Mouse (Mus musculus) forebrain, embryonic 10.5 days (tissue): ENCODE results near the gene Vcpkmt. TPM values are rescaled to one million over a fixed set of nuclear protein-coding genes. Genes with fewer than 3 reads are reported as not detected.
A peak's percentile ranks its signal among the peaks of the same experiment; 100 is the strongest.
"Not testable (repeated sequence)": the region's sequence is repeated elsewhere in the genome, so short reads cannot be mapped to it uniquely, and the experiment has no call there.

Experiments used
- DNase-seq: peaks from one replicate; pipeline ENCODE4 v3.0.0-alpha.2; 2017; ENCODE audit warnings: low spot score; ENCODE audit errors: extremely low spot score
- H3K27ac ChIP-seq: fragments of 300-500 bp; sonication (generic); 2 replicates; pipeline ENCODE4 v1.5.1; 2016; ENCODE audit warnings: mild to moderate bottlenecking
- H3K27me3 ChIP-seq: fragments of 300-500 bp; sonication (generic); 2 replicates; pipeline ENCODE4 v1.6.1; 2016; ENCODE audit warnings: mild to moderate bottlenecking; ENCODE audit not compliant: poor library complexity, severe bottlenecking
- H3K36me3 ChIP-seq: fragments of 300-500 bp; sonication (generic); replicated peaks from 2 replicates; pipeline ENCODE4 v1.6.1; 2016; ENCODE audit warnings: mild to moderate bottlenecking, moderate library complexity
- H3K4me1 ChIP-seq: fragments of 300-500 bp; sonication (generic); 2 replicates; pipeline ENCODE4 v1.6.1; 2016
- H3K4me3 ChIP-seq: fragments of 300-500 bp; sonication (generic); 2 replicates; pipeline ENCODE4 v1.5.1; 2016; ENCODE audit warnings: mild to moderate bottlenecking, moderate library complexity
- H3K9me3 ChIP-seq: fragments of 300-500 bp; sonication (generic); 2 replicates; pipeline ENCODE4 v1.6.1; 2016; ENCODE audit warnings: mild to moderate bottlenecking, moderate library complexity
- WGBS: fragments of 180-500 bp; shearing (Covaris S2); methylation state at CpG from one replicate; pipeline ENCODE4 v1.1.7; 2016; 5-methylcytosine and 5-hydroxymethylcytosine counted together
- polyA plus RNA-seq: library from polyadenylated mRNA; unstranded; fragments of >200 nt; fragmentation: Nextera tagmentation; extraction: Ambion mirVana; gene quantifications from 2 replicates; pipeline ENCODE4 v1.2.1, GENCODE M21; 2016

Gene Vcpkmt
- polyA plus RNA-seq = 30.6 and 32.4 TPM in 2 replicates

- H3K27ac ChIP-seq = peak within 1 kb of the TSS; percentile 95
- H3K4me3 ChIP-seq = peak within 1 kb of the TSS; percentile 86
- WGBS = under 1% methylated on average over 56 of the region's 56 CpGs
- peaks cover 63% of the 10 kb centered on the region for H3K36me3 ChIP-seq
- DNase-seq = peak; percentile 89
- H3K4me1 ChIP-seq = peaks cover 19% of the 10 kb centered on the region
- no peaks in the 10 kb centered on the region for H3K9me3 ChIP-seq
- H3K27me3 ChIP-seq = no peaks in the 10 kb centered on the region
Measured at GRCm38 (mm10) chr12:69582613-69583269, at the start of gene Vcpkmt. Gene Vcpkmt, minus strand, starts transcription at chr12:69583028.

DNA sequence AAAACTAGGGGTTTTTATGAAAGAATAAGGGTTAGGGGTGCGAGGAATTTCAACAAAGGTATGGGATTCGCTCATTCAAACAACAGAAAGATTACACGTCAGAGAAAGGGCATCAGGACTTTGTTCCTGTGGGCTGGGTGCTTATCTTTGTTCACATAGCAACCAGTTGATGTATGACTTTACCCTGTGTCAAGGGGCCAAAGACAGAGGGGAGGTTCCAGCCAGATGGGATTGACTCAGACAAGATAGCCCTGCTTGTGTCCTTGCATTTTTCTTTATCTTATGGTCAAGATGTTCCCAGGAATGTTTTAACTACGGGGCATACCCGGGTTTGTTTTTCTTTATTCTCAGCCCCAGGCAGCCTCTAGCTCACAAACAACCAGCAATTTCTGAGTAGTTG is 35.8 kb upstream of the Vcpkmt start:
- not testable (repeated sequence) for H3K27ac ChIP-seq, H3K9me3 ChIP-seq, H3K4me3 ChIP-seq, H3K4me1 ChIP-seq, DNase-seq, H3K27me3 ChIP-seq
- H3K36me3 ChIP-seq = peaks cover 64% of the 10 kb centered on the region
- WGBS = 94% methylated on average over 5 of the region's 5 CpGs

DNA sequence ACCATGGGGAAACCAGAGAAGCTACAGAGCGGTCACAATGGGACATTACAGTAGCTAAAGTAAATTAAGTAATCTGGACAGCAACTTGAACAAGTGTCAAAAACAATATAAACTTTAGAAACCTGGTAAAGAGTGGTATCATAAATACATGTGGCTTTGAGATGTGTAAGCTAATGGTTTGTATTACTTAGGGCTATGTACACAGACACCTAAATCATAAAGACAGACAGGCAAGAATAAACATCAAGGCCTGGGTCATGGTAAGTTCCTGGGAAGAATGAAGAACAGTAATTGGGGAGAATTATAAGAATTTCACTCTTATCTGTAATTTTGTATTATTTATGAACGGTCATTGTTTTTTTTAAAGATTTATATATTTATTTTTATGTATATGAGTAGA is 21.5 kb upstream of the Vcpkmt start:
- WGBS = 93% methylated on average over 2 of the region's 2 CpGs
- Histone ChIP-seq H3K27ac (no peak overlapping the region), H3K27me3 (no peaks in the 10 kb centered on the region), H3K36me3 (peaks cover 39% of the 10 kb centered on the region), H3K4me3 (no peak overlapping the region), H3K9me3 (no peaks in the 10 kb centered on the region), H3K4me1 (no peaks in the 10 kb centered on the region)
- DNase-seq = no peak

DNA sequence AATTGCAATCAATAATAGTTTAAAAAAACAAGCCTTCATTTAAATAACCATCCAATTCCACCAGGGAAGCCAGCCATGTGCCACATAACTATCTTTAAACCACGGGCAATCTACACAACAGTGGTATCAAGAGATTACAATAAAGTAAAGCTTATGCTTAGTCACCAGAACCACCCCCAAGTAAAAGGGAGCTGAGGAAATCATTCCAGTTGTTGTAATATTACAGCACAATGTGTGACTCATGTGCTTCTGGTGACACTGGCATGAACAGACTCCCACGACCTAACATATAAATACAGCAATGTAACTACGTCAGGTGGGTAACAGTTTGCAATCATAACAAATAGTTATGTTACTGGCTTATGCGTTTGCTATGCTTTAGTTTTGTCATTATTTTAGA is 14.6 kb upstream of the Vcpkmt start:
- Histone ChIP-seq H3K4me1 (no peaks in the 10 kb centered on the region), H3K27me3 (no peaks in the 10 kb centered on the region), H3K27ac (no peak overlapping the region), H3K4me3 (no peak overlapping the region), H3K36me3 (peaks cover 28% of the 10 kb centered on the region), H3K9me3 (no peaks in the 10 kb centered on the region)
- WGBS = 93% methylated on average over 4 of the region's 4 CpGs
- no peak for DNase-seq

GRCm38 (mm10) chr12:69593130-69593529 is 10.3 kb upstream of the Vcpkmt start:
- no peaks in the 10 kb centered on the region for H3K9me3 ChIP-seq
- H3K4me1 ChIP-seq = no peaks in the 10 kb centered on the region
- 90% methylated on average over 5 of the region's 5 CpGs for WGBS
- no peak overlapping the region for H3K4me3 ChIP-seq
- no peak for DNase-seq
- H3K27ac ChIP-seq = no peak overlapping the region
- peaks cover 53% of the 10 kb centered on the region for H3K36me3 ChIP-seq
- no peaks in the 10 kb centered on the region for H3K27me3 ChIP-seq

DNA sequence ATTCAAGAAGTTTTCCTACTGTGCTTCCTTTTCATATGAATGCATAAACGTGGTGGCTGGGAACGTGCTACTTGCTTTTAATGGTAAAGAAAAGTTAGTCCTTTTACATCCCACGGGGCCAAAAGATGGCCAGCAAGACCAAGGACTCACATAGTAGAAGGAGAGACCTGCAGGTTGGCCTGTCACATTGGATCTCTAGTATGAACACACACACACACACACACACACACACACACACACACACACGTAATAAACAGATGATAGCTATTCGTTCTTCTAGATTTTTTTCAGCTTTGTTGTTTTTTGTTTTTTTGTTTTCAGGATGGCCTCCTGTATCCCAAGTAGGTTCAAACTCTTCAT is 422 bp upstream of the Vcpkmt start:
- Histone ChIP-seq H3K36me3 (peaks cover 63% of the 10 kb centered on the region), H3K4me1 (peaks cover 19% of the 10 kb centered on the region), H3K27me3 (no peaks in the 10 kb centered on the region), H3K9me3 (no peaks in the 10 kb centered on the region), H3K4me3 (peak overlapping the region; percentile 86), H3K27ac (peak overlapping the region; percentile 95)
- DNase-seq = no peak
- WGBS = 42% methylated on average over 5 of the region's 5 CpGs

DNA sequence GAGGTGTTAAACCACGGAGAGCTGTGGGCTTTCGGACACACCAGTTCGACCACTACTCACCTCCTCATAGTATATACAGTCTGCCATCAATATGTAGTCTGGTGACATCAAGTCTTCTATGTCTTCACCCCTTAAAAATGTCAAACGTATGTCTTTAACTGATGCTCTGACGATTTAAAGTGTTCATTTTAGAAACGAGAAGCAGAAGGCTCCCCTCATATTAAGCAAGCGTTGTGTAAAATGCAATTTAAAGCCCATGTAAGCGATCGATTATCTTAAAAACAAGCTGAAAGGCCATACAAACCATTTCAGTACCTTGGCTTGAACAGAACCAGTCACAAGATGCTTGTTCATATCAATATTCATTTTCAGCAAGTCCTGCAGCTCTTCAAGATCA is 614 bp downstream of the Vcpkmt start:
- H3K27ac ChIP-seq = peak overlapping the region; percentile 95
- DNase-seq = no peak
- WGBS = 41% methylated on average over 9 of the region's 9 CpGs
- no peaks in the 10 kb centered on the region for H3K27me3 ChIP-seq
- no peaks in the 10 kb centered on the region for H3K9me3 ChIP-seq
- H3K4me3 ChIP-seq = peak overlapping the region; percentile 86
- H3K36me3 ChIP-seq = peaks cover 63% of the 10 kb centered on the region
- H3K4me1 ChIP-seq = peaks cover 19% of the 10 kb centered on the region

DNA sequence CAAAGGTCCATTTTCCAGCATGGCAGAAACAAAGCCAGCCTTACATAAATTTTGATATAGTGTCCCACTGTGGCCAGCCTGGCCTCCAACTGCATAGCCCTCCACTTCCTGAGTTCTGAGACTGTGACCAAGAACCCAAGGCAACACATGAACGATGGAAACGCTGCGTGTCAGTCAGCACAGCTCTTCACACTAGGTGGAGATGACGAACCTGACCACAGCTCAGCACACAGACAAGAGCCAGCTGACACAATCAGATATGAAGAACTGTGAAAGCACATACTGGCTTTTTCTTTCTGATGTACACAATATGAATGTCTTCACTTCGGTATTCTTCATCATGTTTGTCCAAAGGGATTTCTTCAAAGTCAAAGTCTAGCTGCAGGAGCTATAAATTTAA is 3.2 kb downstream of the Vcpkmt start:
- H3K27me3 ChIP-seq = no peaks in the 10 kb centered on the region
- WGBS = 90% methylated on average over 5 of the region's 5 CpGs

DNA sequence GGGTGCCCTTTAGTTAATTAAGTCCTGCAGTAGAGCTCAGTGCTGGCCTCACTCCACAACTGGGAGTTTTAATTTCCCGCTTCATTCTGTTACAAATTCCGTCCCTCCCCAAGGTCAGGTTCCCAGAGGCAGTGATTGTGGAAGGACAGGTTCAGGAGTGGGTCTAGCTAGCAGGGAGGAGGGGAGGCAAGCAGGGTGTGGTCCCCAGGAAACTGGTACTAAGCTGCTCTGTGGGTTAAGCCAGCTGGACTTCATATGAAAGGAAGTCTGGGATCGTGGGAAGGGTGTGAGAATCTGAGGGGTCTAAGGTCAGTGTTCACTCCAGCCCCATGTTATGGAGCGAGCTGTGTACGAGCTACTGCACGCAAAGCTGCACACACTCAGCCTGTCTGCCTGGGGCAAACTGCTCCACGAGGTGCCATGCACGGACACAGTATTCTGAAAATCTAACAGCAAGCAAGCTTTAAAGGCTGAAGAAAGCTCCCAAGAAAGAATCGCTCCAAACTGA is 6.7 kb downstream of the Vcpkmt start:
- no peak for DNase-seq
- Histone ChIP-seq H3K4me3 (no peak overlapping the region), H3K36me3 (peaks cover 56% of the 10 kb centered on the region), H3K27me3 (no peaks in the 10 kb centered on the region), H3K4me1 (peaks cover 11% of the 10 kb centered on the region), H3K27ac (no peak overlapping the region), H3K9me3 (no peaks in the 10 kb centered on the region)
- 84% methylated on average over 9 of the region's 9 CpGs for WGBS

More for the DNA sequence above, 3.2 kb downstream of the Vcpkmt start:
- DNase-seq = no peak
- Histone ChIP-seq H3K36me3 (peaks cover 60% of the 10 kb centered on the region), H3K9me3 (no peaks in the 10 kb centered on the region), H3K4me3 (no peak overlapping the region), H3K4me1 (peaks cover 21% of the 10 kb centered on the region), H3K27ac (no peak overlapping the region)

DNA sequence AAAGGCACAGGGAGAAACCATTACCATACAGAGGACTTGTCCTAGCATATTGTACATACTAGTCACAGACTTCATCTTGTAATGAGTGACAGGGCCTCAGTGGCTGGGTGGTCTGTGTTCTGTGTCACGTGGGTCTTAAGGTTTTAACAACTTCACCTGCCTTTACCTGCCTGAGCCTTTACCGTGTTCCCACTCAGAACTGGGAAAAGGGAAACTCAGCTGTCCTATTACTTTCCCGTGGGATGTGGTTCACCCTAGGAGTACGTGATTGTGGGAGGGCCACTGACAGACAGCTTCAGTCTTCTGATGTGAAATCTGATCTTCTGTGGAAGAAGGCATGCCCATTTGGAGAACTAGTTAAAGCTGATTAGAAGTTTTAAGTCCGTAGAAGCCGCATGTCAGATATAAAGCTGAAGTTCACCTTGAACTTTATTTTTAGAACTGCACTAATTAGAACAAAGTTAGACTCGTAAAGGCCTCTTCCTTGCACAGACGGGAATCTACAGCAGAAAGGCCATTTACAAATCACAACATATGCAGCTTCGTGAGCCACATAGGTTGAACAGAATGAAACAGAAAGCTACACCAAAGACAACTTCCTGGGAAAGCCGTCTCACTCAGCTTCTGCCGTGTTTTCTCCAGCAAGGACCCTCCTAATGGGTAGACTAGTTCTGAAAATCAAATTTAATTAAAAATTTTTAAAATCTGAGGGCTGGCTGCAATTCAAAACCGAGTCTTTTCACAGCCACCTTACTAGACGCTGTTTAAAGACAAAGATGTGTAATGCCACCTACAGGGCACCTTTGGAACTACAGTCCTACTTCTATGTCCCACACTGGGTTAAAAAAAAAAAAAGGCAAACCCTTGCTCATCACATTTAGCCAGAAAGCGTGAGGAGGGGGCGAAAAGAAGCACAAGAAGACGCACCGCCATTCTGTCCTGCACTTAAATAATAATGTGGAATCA is 8.6 kb downstream of the Vcpkmt start:
- Histone ChIP-seq H3K27ac (peak overlapping the region; percentile 9; the same call in 1 of the 2 replicates), H3K27me3 (no peaks in the 10 kb centered on the region), H3K4me3 (peak overlapping the region; percentile 23; the same call in 1 of the 2 replicates), H3K9me3 (no peaks in the 10 kb centered on the region), H3K36me3 (peaks cover 40% of the 10 kb centered on the region), H3K4me1 (peaks cover 11% of the 10 kb centered on the region)
- peak; percentile 65 for DNase-seq
- WGBS = 29% methylated on average over 17 of the region's 17 CpGs

- no peak overlapping the region for H3K27ac ChIP-seq
- WGBS = 94% methylated on average over 8 of the region's 8 CpGs
- DNase-seq = no peak
- H3K9me3 ChIP-seq = no peaks in the 10 kb centered on the region
- H3K4me3 ChIP-seq = no peak overlapping the region
- peaks cover 11% of the 10 kb centered on the region for H3K4me1 ChIP-seq
- H3K27me3 ChIP-seq = no peaks in the 10 kb centered on the region
- peaks cover 31% of the 10 kb centered on the region for H3K36me3 ChIP-seq
Measured at GRCm38 (mm10) chr12:69573271-69573670, 9.6 kb downstream of the Vcpkmt start.

DNA sequence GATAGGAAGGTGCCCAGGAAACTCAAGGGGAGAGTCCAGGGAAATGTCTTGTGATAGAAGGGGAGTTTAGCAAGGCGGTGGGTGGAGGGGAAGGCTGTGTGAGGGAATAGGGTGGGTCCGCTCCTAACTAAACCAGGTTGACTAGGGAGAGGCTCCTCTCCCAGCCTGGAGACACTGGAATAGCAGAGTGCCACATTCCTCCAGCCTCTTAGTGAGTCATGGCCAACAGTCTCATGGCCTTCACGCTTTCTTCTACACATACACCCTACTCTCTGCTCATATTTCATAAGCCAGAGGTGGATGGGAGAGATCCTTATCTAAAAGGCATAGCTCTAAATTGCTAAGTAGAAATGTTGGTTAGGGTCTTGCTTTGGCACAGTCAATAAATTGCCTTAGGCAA is 12.9 kb downstream of the Vcpkmt start:
- H3K4me1 ChIP-seq = peaks cover 16% of the 10 kb centered on the region
- no peaks in the 10 kb centered on the region for H3K9me3 ChIP-seq
- H3K27me3 ChIP-seq = no peaks in the 10 kb centered on the region
- H3K36me3 ChIP-seq = no peaks in the 10 kb centered on the region
- H3K4me3 ChIP-seq = no peak overlapping the region
- no peak for DNase-seq
- H3K27ac ChIP-seq = no peak overlapping the region
- WGBS = 97% methylated on average over 3 of the region's 3 CpGs

GRCm38 (mm10) chr12:69568266-69568665 is 14.6 kb downstream of the Vcpkmt start:
- DNase-seq = no peak
- H3K4me3 ChIP-seq = no peak overlapping the region
- no peaks in the 10 kb centered on the region for H3K27me3 ChIP-seq
- 84% methylated on average over 3 of the region's 3 CpGs for WGBS
- no peak overlapping the region for H3K27ac ChIP-seq
- no peaks in the 10 kb centered on the region for H3K36me3 ChIP-seq
- no peaks in the 10 kb centered on the region for H3K9me3 ChIP-seq
- H3K4me1 ChIP-seq = 0 out of 2 replicates have a peak, but pooled peaks cover 5% of the 10 kb centered on the region
